Mouse (Mus musculus): ENCODE results near the gene Lca5. TPM values are rescaled to one million over a fixed set of nuclear protein-coding genes. Genes with fewer than 3 reads are reported as not detected.

The Lca5 gene
- polyA plus RNA-seq, 1 experiment from 2014 or later: 28.4 TPM

DNA sequence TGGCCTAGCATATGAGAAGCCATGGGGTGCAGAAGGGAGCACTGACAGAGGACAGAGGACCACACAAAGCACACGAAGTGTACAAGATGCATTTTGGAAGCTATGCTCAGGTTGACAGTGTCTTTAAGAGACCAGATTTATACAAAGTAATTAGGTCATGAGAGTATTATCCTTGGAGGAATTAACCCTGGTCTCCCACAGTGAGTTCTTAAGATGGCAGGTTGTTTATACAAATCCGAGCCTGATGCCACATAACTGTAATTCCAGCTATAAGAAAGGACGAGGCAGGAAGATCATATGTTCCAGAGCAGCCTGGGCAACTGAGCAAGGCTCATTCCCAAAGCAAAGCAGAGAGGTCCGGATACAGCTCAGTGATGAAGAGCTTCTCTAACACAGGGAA lies 13.0 kb downstream of the Lca5 start:
- no peak overlapping the region for H3K4me2 ChIP-seq
- H3K36me3 ChIP-seq (ENCODE audit: insufficient read depth): peaks cover 30% of the 10 kb centered on the region
- WGBS: 71% methylated on average over 4 of the region's 4 CpGs
- TF ChIP-seq CTCF (IDR thresholded peaks at IDR 0.05; ENCODE audit: low read depth): no peak
- H3K4me3 ChIP-seq (ENCODE audit: low read depth, low read length): no peak overlapping the region
- no peaks in the 10 kb centered on the region for H3K4me1 ChIP-seq (ENCODE audit: insufficient read depth)
- no peak for ATAC-seq (ENCODE audit: insufficient read depth)
- no peak overlapping the region for H3K9ac ChIP-seq
- DNase-seq: no peak
- no peak overlapping the region for H3K27ac ChIP-seq (ENCODE audit: low read depth)
- H3K27me3 ChIP-seq (ENCODE audit: insufficient read depth, low read length): no peaks in the 10 kb centered on the region
- no peaks in the 10 kb centered on the region for H3K9me3 ChIP-seq (ENCODE audit: low read depth, low read length)

DNA sequence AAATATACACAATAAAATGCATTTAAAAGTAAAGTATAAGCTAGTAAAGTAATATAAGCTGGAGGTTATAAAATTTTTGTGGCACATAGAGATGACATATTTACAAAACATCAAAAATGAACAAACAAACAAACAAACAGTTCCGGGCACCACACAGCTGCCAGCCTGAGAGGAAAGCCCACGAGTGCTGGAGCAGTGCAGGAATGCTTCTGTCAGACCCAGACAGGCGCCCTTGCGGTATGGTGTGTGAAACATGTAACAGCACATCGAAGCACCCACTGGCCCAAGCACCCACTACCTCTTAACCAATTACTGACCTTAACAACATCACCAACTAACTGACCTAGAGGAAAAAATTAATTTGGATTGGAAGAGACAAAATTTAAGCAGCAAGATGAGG lies 22.0 kb downstream of the Lca5 start:
- H3K4me1 ChIP-seq (ENCODE audit: insufficient read depth): no peaks in the 10 kb centered on the region
- 81% methylated on average over 5 of the region's 5 CpGs for WGBS
- no peak overlapping the region for H3K9ac ChIP-seq
- H3K36me3 ChIP-seq (ENCODE audit: insufficient read depth): peaks cover 25% of the 10 kb centered on the region
- 0 out of 2 replicates have a peak, but pooled peaks cover 7% of the 10 kb centered on the region for H3K9me3 ChIP-seq (ENCODE audit: low read depth, low read length)
- H3K27ac ChIP-seq (ENCODE audit: low read depth): no peak overlapping the region
- ATAC-seq (ENCODE audit: insufficient read depth) (no peak), DNase-seq (no peak)
- H3K27me3 ChIP-seq (ENCODE audit: insufficient read depth, low read length): no peaks in the 10 kb centered on the region
- TF ChIP-seq CTCF (IDR thresholded peaks at IDR 0.05; ENCODE audit: low read depth): no peak
- H3K4me3 ChIP-seq (ENCODE audit: low read depth, low read length): no peak overlapping the region
- H3K4me2 ChIP-seq: no peak overlapping the region

DNA sequence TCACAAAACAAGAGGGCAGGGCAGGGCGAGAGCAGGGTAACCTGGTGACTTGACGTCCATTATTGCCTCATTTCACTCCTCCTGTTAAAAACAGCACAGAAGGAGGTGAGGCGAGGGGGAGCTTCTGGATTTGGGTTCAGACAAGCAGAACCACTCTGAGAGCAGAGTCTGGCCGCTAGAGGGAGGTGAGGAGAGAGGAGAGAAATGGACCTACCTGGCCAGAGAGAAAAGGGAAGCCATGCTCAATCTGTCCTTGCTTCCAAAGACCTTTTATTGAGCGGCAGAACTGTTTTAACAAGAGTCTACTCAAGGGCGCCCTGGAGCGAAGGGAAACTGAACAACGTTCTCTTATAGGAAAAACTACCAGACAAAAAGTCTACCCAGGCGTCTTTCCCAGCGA lies 27.9 kb downstream of the Lca5 start:
- 71% methylated on average over 10 of the region's 10 CpGs for WGBS
- DNase-seq: peak; percentile 34
- Histone ChIP-seq H3K27ac (ENCODE audit: low read depth) (no peak overlapping the region), H3K9ac (no peak overlapping the region), H3K27me3 (ENCODE audit: insufficient read depth, low read length) (no peaks in the 10 kb centered on the region), H3K4me1 (ENCODE audit: insufficient read depth) (no peaks in the 10 kb centered on the region), H3K9me3 (ENCODE audit: low read depth, low read length) (0 out of 2 replicates have a peak, but pooled peaks cover 7% of the 10 kb centered on the region), H3K4me2 (no peak overlapping the region), H3K4me3 (ENCODE audit: low read depth, low read length) (no peak overlapping the region), H3K36me3 (ENCODE audit: insufficient read depth) (peaks cover 7% of the 10 kb centered on the region; the same call in 1 of the 2 replicates)
- no peak for ATAC-seq (ENCODE audit: insufficient read depth)
- peak; percentile 56 for TF ChIP-seq CTCF (IDR thresholded peaks at IDR 0.05; ENCODE audit: low read depth)

DNA sequence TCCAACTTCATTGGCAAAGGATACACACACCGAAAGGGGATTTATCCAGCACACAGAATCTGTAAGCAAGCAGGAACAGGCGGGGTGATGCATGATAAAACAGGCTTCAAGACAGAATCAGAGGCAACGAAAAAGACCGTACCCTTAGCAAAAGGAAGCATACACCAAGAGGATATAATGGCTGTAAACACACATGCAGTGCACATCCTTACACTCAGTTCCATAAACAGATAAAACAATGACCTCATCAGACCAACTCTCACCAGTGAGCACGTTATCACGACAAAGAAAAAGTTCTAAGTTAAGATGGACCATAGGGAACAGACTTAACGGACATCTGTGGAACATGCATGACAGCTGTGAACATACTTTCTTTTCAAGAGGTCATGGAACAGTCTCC lies 35.8 kb downstream of the Lca5 start:
- Histone ChIP-seq H3K4me2 (no peak overlapping the region), H3K9me3 (ENCODE audit: low read depth, low read length) (no peaks in the 10 kb centered on the region), H3K27me3 (ENCODE audit: insufficient read depth, low read length) (no peaks in the 10 kb centered on the region), H3K36me3 (ENCODE audit: insufficient read depth) (no peaks in the 10 kb centered on the region; the same call in 1 of the 2 replicates), H3K4me1 (ENCODE audit: insufficient read depth) (no peaks in the 10 kb centered on the region), H3K27ac (ENCODE audit: low read depth) (no peak overlapping the region), H3K4me3 (ENCODE audit: low read depth, low read length) (no peak overlapping the region), H3K9ac (no peak overlapping the region)
- TF ChIP-seq CTCF (IDR thresholded peaks at IDR 0.05; ENCODE audit: low read depth): no peak
- 36% methylated on average over 7 of the region's 7 CpGs for WGBS
- ATAC-seq (ENCODE audit: insufficient read depth) (peak; percentile 78; the same call in 1 of the 2 replicates), DNase-seq (peak; percentile 25)

DNA sequence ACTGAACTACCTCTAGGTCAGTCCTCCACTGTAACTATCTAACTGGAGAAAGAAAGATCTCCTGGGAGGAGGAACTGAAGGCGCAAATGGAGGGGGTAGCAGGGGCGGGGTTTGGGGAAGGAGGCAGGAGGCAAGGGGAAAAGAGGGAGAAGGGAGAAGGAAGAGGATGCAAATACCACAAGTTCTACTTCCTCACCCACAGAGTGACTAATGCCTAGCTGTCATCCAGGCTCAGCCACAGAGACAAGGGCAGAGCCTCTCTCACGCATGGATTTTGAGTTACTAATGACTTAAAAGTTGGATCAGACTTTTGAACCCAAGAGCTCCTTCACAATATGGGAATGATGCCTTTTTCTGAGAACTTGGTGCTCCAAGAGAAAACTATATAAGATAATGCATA lies 40.1 kb downstream of the Lca5 start:
- Histone ChIP-seq H3K27me3 (ENCODE audit: insufficient read depth, low read length) (no peaks in the 10 kb centered on the region), H3K4me3 (ENCODE audit: low read depth, low read length) (no peak overlapping the region), H3K4me2 (no peak overlapping the region), H3K27ac (ENCODE audit: low read depth) (no peak overlapping the region), H3K36me3 (ENCODE audit: insufficient read depth) (peaks cover 7% of the 10 kb centered on the region; the same call in 1 of the 2 replicates), H3K4me1 (ENCODE audit: insufficient read depth) (no peaks in the 10 kb centered on the region), H3K9ac (no peak overlapping the region), H3K9me3 (ENCODE audit: low read depth, low read length) (no peaks in the 10 kb centered on the region)
- ATAC-seq (ENCODE audit: insufficient read depth): no peak
- WGBS: 52% methylated on average over 3 of the region's 3 CpGs
- DNase-seq: no peak
- no peak for TF ChIP-seq CTCF (IDR thresholded peaks at IDR 0.05; ENCODE audit: low read depth)

DNA sequence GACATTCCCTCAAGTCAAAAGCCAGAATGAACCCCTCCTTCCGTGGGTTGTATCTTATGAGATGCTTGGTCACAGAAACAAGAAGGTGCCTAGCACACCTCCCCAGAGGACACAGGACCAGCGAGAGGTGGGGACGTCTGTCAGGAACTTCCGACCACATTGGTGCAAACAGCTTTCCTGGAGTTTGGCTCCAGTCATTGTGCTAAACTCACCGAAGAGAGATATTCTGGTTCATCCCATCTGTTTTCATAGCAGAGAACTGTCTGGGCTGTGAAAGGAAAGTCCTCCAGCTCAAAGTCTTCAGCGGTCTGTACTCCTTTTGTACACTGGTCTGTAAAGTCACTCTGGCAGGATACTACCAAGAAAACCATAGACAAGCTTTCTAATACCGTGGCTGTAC lies 41.5 kb downstream of the Lca5 start:
- no peaks in the 10 kb centered on the region for H3K4me1 ChIP-seq (ENCODE audit: insufficient read depth)
- ATAC-seq (ENCODE audit: insufficient read depth): no peak
- no peak overlapping the region for H3K4me2 ChIP-seq
- no peaks in the 10 kb centered on the region for H3K27me3 ChIP-seq (ENCODE audit: insufficient read depth, low read length)
- 89% methylated on average over 7 of the region's 7 CpGs for WGBS
- DNase-seq: no peak
- no peak overlapping the region for H3K27ac ChIP-seq (ENCODE audit: low read depth)
- no peak overlapping the region for H3K4me3 ChIP-seq (ENCODE audit: low read depth, low read length)
- TF ChIP-seq CTCF (IDR thresholded peaks at IDR 0.05; ENCODE audit: low read depth): no peak
- peaks cover 20% of the 10 kb centered on the region; the same call in 1 of the 2 replicates for H3K36me3 ChIP-seq (ENCODE audit: insufficient read depth)
- no peak overlapping the region for H3K9ac ChIP-seq
- H3K9me3 ChIP-seq (ENCODE audit: low read depth, low read length): no peaks in the 10 kb centered on the region

DNA sequence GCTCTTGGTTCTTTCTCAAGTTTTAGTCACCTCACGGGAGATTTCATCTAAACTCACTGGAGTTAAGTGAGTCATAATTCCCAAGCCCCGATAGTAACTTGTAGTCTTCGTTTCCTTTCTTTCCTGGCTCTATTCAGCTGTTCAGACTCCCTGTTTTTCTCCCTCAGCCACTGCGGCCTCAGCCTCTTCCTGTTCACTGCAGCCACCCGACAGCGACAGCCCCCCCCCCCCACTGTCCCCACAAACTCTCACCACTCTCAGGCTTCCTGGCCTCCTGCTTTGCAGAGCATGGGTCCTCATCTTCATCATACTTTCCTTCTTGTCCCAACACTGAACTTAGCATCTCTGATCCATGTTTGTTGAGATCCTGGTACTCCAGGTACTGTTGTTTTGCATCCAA lies 42.7 kb downstream of the Lca5 start:
- no peak for TF ChIP-seq CTCF (IDR thresholded peaks at IDR 0.05; ENCODE audit: low read depth)
- 50% methylated on average over 6 of the region's 6 CpGs for WGBS

DNA sequence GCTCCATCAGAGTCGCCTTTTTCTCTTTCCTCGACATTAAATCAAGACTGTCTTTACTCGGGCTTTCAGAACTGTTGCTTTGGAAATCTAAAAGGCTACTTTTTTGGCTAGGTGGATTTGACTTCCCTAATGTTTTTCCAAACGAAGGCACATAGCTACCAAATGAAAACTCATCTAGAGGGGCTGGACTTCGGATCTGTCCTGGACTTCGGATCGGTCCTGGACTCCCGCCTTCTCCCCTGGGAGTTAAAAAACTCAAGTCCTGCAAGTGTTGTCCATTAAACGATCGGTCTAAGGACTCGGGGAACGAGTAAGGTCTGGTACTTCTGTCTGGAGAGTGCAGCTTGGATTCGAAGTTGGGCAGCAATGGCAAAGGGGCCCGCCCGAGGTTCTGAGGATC lies 45.5 kb downstream of the Lca5 start:
- WGBS: 86% methylated on average over 15 of the region's 15 CpGs
- H3K9me3 ChIP-seq (ENCODE audit: low read depth, low read length): no peaks in the 10 kb centered on the region
- ATAC-seq (ENCODE audit: insufficient read depth) (no peak), DNase-seq (no peak)
- no peak overlapping the region for H3K27ac ChIP-seq (ENCODE audit: low read depth)
- TF ChIP-seq CTCF (IDR thresholded peaks at IDR 0.05; ENCODE audit: low read depth): no peak
- no peaks in the 10 kb centered on the region for H3K4me1 ChIP-seq (ENCODE audit: insufficient read depth)
- no peaks in the 10 kb centered on the region for H3K27me3 ChIP-seq (ENCODE audit: insufficient read depth, low read length)
- no peak overlapping the region for H3K4me2 ChIP-seq
- H3K9ac ChIP-seq: no peak overlapping the region
- no peak overlapping the region for H3K4me3 ChIP-seq (ENCODE audit: low read depth, low read length)
- H3K36me3 ChIP-seq (ENCODE audit: insufficient read depth): peaks cover 28% of the 10 kb centered on the region; the same call in 1 of the 2 replicates

More for the DNA sequence above, 42.7 kb downstream of the Lca5 start:
- H3K4me3 ChIP-seq (ENCODE audit: low read depth, low read length): no peak overlapping the region
- no peak for ATAC-seq (ENCODE audit: insufficient read depth)
- H3K4me2 ChIP-seq: no peak overlapping the region
- no peaks in the 10 kb centered on the region for H3K9me3 ChIP-seq (ENCODE audit: low read depth, low read length)
- DNase-seq: no peak
- no peaks in the 10 kb centered on the region for H3K27me3 ChIP-seq (ENCODE audit: insufficient read depth, low read length)
- H3K4me1 ChIP-seq (ENCODE audit: insufficient read depth): no peaks in the 10 kb centered on the region
- H3K27ac ChIP-seq (ENCODE audit: low read depth): no peak overlapping the region
- H3K36me3 ChIP-seq (ENCODE audit: insufficient read depth): peaks cover 28% of the 10 kb centered on the region; the same call in 1 of the 2 replicates
- H3K9ac ChIP-seq: no peak overlapping the region
